Mouse (Mus musculus) forebrain, embryonic 15.5 days (tissue): Measurements from ENCODE around the gene Washc2. TPM values are rescaled to one million over a fixed set of nuclear protein-coding genes. Genes with fewer than 3 reads are reported as not detected.
"Not testable (repeated sequence)": the region's sequence is repeated elsewhere in the genome, so short reads cannot be mapped to it uniquely, and the experiment has no call there.

Source experiments
- ATAC-seq: fragments of 200-750 bp; cut with Nextera tagmentation; replicated peaks from 2 replicates; pipeline ENCODE4 v1.8.0; 2017; ENCODE audit warnings: mild to moderate bottlenecking, moderate TSS enrichment, moderate library complexity
- H3K27ac ChIP-seq: fragments of 300-500 bp; sonication (generic); replicated peaks from 2 replicates; pipeline ENCODE4 v1.5.1; 2015; ENCODE audit warnings: mild to moderate bottlenecking, inconsistent platforms
- H3K27me3 ChIP-seq: fragments of 300-500 bp; sonication (generic); 2 replicates; pipeline ENCODE4 v1.6.1; 2015; ENCODE audit warnings: inconsistent platforms
- H3K36me3 ChIP-seq: fragments of 300-500 bp; sonication (generic); 2 replicates; pipeline ENCODE4 v1.6.1; 2015; ENCODE audit warnings: mild to moderate bottlenecking, inconsistent platforms
- H3K4me1 ChIP-seq: fragments of 300-500 bp; sonication (generic); 2 replicates; pipeline ENCODE4 v1.6.1; 2015; ENCODE audit warnings: inconsistent platforms
- H3K4me2 ChIP-seq: fragments of 300-500 bp; sonication (generic); replicated peaks from 2 replicates; pipeline ENCODE4 v1.6.1; 2015; ENCODE audit warnings: mild to moderate bottlenecking, inconsistent platforms
- H3K4me3 ChIP-seq: fragments of 300-500 bp; sonication (generic); 2 replicates; pipeline ENCODE4 v1.5.1; 2015; ENCODE audit warnings: mild to moderate bottlenecking, inconsistent platforms
- H3K9ac ChIP-seq: fragments of 300-500 bp; sonication (generic); replicated peaks from 2 replicates; pipeline ENCODE4 v1.6.1; 2015; ENCODE audit warnings: mild to moderate bottlenecking, inconsistent platforms
- H3K9me3 ChIP-seq: fragments of 300-500 bp; sonication (generic); 2 replicates; pipeline ENCODE4 v1.6.1; 2016; ENCODE audit warnings: inconsistent platforms
- WGBS: fragments of 180-500 bp; shearing (Covaris S2); methylation state at CpG from one replicate; pipeline ENCODE4 v1.1.7; 2015; ENCODE audit warnings: mixed read lengths; 5-methylcytosine and 5-hydroxymethylcytosine counted together
- polyA plus RNA-seq: library from polyadenylated mRNA; unstranded; fragments of >200 nt; fragmentation: Nextera tagmentation; extraction: Ambion mirVana; gene quantifications from 2 replicates; pipeline ENCODE4 v1.2.1, GENCODE M21; 2015

Gene Washc2
- polyA plus RNA-seq = 58.1 and 60.1 TPM in 2 replicates

DNA sequence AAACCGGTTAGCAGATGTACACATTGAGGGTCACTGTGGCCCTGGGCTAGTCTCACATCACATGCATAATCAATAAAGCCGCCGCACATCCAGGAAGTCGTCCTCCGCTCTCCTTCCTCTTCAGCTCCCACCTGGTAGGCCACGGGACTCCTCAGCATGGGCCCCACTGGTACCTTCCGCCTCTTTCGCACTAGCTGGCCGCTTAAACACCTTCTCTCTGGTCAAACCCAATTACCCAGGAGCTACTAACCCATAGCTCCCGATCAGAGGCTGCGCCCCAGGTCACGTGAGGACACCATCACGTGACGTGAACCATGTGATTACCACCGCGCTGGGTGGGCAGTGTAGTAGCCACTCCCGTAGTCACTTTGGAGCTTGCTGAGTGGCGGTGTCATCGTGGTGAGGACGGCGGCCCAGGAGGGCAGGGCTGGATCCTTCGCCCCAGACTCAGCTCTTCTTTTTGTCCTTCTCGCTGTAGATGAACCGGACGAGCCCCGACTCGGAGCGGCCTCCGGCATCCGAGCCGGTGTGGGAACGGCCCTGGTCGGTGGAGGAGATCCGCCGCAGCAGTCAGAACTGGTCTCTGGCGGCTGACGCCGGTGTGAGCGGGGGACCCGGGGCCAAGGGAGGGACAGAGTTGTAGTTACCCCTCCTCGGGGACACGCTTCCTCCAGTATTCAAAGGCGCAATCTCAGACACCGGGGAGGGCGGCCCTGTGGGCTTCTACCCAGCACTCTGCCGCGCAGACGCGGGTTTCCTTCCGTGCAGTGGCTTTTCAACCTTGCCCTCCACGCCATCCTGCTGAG lies at the start of gene Washc2:
Gene Washc2, plus strand, starts transcription at position 310 of the 806 bp plus-strand sequence.
- peaks cover 16% of the 10 kb centered on the region for H3K4me1 ChIP-seq
- no peaks in the 10 kb centered on the region for H3K9me3 ChIP-seq
- H3K36me3 ChIP-seq = peaks cover 10% of the 10 kb centered on the region; the same call in 1 of the 2 replicates
- H3K27ac ChIP-seq = peak within 1 kb of the TSS; percentile 71
- under 1% methylated on average over 50 of the region's 51 CpGs for WGBS
- H3K9ac ChIP-seq = peak within 1 kb of the TSS; percentile 83
- H3K4me2 ChIP-seq = peak within 1 kb of the TSS; percentile 79
- peak within 1 kb of the TSS; percentile 90 for H3K4me3 ChIP-seq
- ATAC-seq = peak; percentile 97
- H3K27me3 ChIP-seq = no peaks in the 10 kb centered on the region

DNA sequence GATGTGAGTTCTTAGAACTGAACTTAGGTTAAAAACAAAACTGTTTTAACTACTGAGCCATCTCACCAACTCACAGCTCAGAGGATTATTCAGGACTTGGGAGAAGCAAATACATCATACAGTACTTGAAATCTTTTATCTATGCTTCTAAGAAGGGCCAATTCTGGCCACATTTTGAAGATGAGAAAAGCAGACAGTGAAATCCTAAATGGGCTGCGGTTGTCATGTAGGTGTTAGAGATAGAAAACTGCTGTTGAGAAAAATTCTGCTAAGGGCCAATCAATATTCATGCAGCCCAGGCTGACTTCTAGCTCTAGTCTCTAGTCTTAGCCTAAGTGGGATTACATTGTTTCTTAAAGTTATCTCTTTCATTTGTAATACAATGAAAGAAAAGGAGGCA lies 41.5 kb upstream of the Washc2 start:
- Histone ChIP-seq H3K27ac (no peak overlapping the region), H3K9me3 (no peaks in the 10 kb centered on the region), H3K36me3 (peaks cover 4% of the 10 kb centered on the region), H3K4me1 (no peaks in the 10 kb centered on the region), H3K4me3 (no peak overlapping the region), H3K27me3 (no peaks in the 10 kb centered on the region), H3K9ac (no peak overlapping the region), H3K4me2 (no peak overlapping the region)
- WGBS = 93% methylated on average over 1 of the region's 1 CpGs
- ATAC-seq = no peak

DNA sequence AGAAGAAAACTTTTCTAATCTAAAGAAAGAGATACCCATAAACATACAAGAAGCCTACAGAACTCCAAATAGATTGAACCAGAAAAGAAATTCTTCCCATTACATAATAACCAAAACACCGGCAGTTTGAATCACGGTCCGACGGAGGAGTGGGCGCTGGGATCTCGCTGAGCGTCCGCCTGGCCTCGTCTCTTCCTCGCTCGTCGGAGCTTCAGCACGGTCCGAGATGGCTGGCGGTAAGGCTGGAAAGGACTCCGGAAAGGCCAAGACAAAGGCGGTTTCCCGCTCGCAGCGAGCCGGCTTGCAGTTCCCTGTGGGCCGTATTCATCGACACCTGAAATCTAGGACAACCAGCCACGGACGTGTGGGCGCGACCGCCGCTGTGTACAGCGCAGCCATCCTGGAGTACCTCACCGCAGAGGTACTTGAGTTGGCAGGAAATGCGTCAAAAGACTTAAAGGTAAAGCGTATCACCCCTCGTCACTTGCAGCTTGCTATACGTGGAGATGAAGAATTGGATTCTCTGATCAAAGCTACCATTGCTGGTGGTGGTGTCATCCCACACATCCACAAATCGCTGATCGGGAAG lies 34.2 kb upstream of the Washc2 start:
- H3K4me1 ChIP-seq, H3K9me3 ChIP-seq, H3K36me3 ChIP-seq, H3K27me3 ChIP-seq, H3K4me2 ChIP-seq, H3K27ac ChIP-seq, H3K9ac ChIP-seq, ATAC-seq, H3K4me3 ChIP-seq: not testable (repeated sequence)
- WGBS = 72% methylated on average over 37 of the region's 37 CpGs

DNA sequence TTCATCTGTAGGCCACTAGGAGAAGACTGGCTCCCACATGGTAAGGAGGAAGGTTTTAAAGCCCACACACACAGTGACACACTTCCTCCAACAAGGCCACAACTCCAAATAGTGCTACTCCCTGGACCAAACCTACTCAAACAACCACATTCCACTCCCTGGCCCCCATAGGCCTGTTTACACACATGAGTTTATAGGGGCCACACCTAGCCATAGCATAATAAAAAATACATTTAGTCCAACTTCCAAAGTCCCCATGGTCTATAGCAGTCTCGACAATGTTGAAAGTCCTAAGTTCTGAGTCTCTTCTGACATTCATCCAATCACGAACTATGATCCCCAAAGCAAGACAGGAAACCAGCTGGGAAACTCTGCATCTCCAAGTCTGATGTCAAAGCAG lies 29.5 kb upstream of the Washc2 start:
- H3K4me3 ChIP-seq = no peak overlapping the region
- H3K27me3 ChIP-seq = no peaks in the 10 kb centered on the region
- H3K4me2 ChIP-seq = no peak overlapping the region
- ATAC-seq = no peak
- peaks cover 6% of the 10 kb centered on the region; the same call in 1 of the 2 replicates for H3K36me3 ChIP-seq
- H3K9me3 ChIP-seq = no peaks in the 10 kb centered on the region
- no peak overlapping the region for H3K27ac ChIP-seq
- 99% methylated on average over 2 of the region's 2 CpGs for WGBS
- H3K9ac ChIP-seq = no peak overlapping the region
- H3K4me1 ChIP-seq = peaks cover 6% of the 10 kb centered on the region

DNA sequence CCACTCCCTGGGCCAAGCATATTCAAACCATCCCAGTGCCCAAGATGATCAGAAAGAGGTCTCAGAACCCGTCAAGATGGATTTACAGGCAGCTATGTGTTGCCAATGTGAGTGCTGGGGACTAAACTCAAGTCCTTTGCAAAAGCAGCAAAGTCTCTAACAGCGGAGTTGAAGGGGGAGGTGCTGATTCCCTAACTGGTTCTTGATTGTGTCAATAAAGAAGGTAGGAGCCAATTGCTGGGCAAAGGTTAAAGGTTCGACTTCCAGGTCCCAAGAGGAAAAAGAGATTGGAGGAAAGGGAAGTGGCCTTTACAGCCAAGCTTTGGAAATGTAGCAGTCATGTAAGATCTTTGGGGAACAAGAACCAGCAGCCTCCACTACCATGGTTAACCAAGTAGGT lies 27.1 kb upstream of the Washc2 start:
- Histone ChIP-seq H3K36me3 (peaks cover 9% of the 10 kb centered on the region), H3K4me2 (no peak overlapping the region), H3K9ac (no peak overlapping the region), H3K27ac (no peak overlapping the region), H3K4me1 (peaks cover 6% of the 10 kb centered on the region), H3K27me3 (no peaks in the 10 kb centered on the region), H3K9me3 (no peaks in the 10 kb centered on the region), H3K4me3 (no peak overlapping the region)
- no peak for ATAC-seq
- WGBS = 84% methylated on average over 3 of the region's 3 CpGs

DNA sequence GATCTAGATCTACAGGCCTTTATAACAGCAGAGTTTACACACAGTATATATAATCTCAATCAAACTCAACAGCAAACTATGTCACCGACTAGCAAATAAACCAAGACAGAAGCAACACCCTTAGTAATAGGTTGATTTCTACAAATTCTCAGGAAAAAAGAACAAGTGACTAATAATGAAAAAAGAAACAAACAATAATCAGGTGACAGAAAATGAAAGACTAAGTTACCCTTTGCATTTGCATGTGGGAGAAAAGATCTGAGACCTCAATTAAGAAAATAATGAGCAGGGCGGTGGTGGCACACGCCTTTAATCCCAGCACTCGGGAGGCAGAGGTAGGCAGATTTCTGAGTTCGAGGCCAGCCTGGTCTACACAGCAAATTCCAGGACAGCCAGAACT lies 24.3 kb upstream of the Washc2 start:
- H3K27me3 ChIP-seq = no peaks in the 10 kb centered on the region
- H3K9me3 ChIP-seq = no peaks in the 10 kb centered on the region
- no peak overlapping the region for H3K27ac ChIP-seq
- no peak overlapping the region for H3K4me2 ChIP-seq
- no peak for ATAC-seq
- no peak overlapping the region for H3K4me3 ChIP-seq
- peaks cover 6% of the 10 kb centered on the region for H3K36me3 ChIP-seq
- 78% methylated on average over 5 of the region's 5 CpGs for WGBS
- no peak overlapping the region for H3K9ac ChIP-seq
- peaks cover 6% of the 10 kb centered on the region for H3K4me1 ChIP-seq

DNA sequence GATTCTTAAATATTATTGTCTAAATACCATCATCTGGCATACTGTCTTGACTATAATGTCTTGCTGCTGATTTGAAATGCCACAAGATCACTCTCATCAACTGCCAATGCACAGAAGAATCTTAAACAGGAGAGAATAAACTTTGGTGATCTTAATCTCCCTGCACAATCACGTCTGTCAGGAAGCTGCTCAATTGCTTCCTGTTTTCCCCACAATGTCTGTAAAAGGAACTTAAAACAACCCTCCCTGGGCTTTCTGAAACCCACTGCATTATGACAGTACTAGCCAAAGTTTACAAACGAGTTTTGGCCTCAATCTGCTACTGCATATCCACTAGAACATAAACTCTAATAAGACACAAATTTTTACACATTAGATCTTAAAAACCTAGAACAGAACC lies 21.4 kb upstream of the Washc2 start:
- Histone ChIP-seq H3K4me2 (no peak overlapping the region), H3K27ac (no peak overlapping the region), H3K9ac (no peak overlapping the region), H3K4me1 (peaks cover 27% of the 10 kb centered on the region), H3K27me3 (no peaks in the 10 kb centered on the region), H3K9me3 (no peaks in the 10 kb centered on the region), H3K4me3 (no peak overlapping the region), H3K36me3 (peaks cover 3% of the 10 kb centered on the region)
- 44% methylated on average over 2 of the region's 2 CpGs for WGBS
- no peak for ATAC-seq

DNA sequence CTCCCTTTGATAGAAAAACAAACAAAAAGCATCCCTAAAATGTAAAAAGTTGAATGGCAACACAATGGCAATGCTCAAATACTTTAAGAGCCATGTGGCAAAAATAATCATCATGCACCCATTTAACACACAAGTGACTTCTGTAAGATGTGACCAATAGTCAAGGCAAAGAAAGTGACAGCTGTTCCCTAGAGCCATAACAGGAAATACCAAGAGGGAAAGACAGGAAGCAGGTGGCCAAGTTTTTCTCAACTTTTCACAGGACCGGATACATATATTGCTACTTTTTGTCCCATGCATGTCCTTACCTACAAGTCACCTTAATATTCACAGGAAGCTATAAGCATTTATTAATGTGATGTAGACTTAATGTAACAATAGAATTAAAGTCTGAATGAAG lies 18.4 kb upstream of the Washc2 start:
- 86% methylated on average over 1 of the region's 1 CpGs for WGBS
- peaks cover 37% of the 10 kb centered on the region for H3K4me1 ChIP-seq
- ATAC-seq = no peak

DNA sequence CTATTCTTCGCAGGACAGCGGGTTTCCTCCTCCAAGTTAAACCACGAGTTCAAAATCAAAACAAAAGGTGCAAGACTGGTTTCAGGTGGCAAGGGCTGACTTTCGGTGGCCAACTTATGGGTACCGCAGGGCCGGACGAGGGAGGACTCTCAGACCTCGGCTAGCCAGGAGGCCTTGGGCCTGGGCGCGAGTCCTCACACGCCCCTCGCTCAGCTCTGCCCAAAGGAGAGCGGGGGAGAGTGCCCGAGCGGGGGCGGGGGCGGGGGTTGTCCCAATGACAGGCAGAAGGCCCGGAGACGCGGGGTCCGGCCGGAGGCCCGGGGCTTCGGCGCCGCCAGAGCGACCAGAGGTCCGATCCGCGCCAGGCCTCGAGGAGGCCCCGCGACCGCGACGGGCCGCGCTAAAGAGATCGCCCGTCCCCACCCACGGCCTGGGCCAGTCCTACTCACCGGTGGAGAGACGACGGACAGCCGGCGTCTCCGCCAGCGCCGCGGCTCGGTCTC lies 15.0 kb upstream of the Washc2 start:
- Histone ChIP-seq H3K4me1 (peaks cover 37% of the 10 kb centered on the region), H3K36me3 (no peaks in the 10 kb centered on the region), H3K9me3 (no peaks in the 10 kb centered on the region), H3K4me2 (peak overlapping the region; percentile 80), H3K27ac (peak overlapping the region; percentile 76), H3K27me3 (0 out of 2 replicates have a peak, but pooled peaks cover 3% of the 10 kb centered on the region), H3K9ac (peak overlapping the region; percentile 90), H3K4me3 (peak overlapping the region; percentile 97)
- peak; percentile 89 for ATAC-seq
- WGBS = under 1% methylated on average over 45 of the region's 51 CpGs

More for the DNA sequence above, 18.4 kb upstream of the Washc2 start:
- Histone ChIP-seq H3K36me3 (peaks cover 3% of the 10 kb centered on the region), H3K4me2 (no peak overlapping the region), H3K9ac (no peak overlapping the region), H3K27ac (no peak overlapping the region), H3K9me3 (no peaks in the 10 kb centered on the region), H3K4me3 (no peak overlapping the region), H3K27me3 (no peaks in the 10 kb centered on the region)

DNA sequence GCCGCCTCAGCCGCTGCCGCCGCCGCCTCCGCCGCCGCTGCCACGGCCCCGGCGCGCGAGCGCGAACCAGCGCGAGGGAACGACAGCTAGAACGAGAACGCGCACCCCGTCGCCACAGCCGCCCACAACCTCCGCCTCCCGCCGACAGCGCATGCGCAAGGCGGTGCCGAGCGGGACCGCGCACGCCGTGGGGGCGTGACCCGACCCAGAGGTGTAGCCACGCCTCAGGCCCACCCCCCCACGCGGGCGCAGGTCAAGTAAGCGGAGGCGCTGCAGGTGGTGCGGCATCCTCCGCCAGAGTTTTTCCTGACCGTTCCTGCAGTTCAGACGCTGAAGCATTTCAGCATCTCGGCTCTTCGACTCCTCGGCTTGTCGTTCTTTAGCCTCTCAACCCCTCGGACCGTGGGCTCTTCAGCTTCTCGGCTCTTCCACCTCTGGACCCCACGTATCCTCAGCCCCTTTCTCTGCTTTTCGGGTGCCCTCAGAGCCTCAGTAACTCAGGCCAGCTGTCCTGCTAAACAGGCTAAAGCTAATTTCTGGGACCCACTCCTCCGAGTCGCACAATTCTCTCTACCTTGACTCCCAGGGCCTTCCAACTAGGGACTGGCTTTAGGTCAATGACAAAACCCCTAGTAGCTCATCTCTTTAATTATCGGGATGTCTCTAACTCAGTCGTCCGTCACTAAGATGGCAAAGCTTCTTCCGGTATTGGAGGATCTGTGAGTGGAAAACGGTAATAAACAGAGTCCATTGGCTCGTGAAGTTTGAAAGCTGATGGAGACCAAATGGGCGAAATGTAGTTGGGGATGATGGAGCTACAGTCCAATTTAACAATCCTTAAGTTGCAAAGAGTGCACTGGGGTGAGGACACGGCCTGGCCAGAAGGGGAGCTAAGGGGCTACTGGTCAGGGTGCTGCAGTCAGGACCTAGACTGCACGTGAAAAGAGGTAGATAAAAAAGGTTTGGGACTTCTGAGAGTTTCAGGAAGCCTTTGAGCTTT lies 14.1 kb upstream of the Washc2 start, which contains the start of gene Tmcc1:
Gene Tmcc1, minus strand, starts transcription at position 93 of the 1,000 bp plus-strand sequence.
- H3K9me3 ChIP-seq = no peaks in the 10 kb centered on the region
- no peaks in the 10 kb centered on the region for H3K36me3 ChIP-seq
- under 1% methylated on average over 66 of the region's 68 CpGs for WGBS
- H3K4me2 ChIP-seq = peak within 1 kb of the TSS; percentile 82
- peak; percentile 87 for ATAC-seq
- H3K4me3 ChIP-seq = peak within 1 kb of the TSS; percentile 97
- H3K4me1 ChIP-seq = peaks cover 37% of the 10 kb centered on the region
- peak within 1 kb of the TSS; percentile 90 for H3K9ac ChIP-seq
- H3K27me3 ChIP-seq = 0 out of 2 replicates have a peak, but pooled peaks cover 3% of the 10 kb centered on the region
- peak within 1 kb of the TSS; percentile 76 for H3K27ac ChIP-seq

DNA sequence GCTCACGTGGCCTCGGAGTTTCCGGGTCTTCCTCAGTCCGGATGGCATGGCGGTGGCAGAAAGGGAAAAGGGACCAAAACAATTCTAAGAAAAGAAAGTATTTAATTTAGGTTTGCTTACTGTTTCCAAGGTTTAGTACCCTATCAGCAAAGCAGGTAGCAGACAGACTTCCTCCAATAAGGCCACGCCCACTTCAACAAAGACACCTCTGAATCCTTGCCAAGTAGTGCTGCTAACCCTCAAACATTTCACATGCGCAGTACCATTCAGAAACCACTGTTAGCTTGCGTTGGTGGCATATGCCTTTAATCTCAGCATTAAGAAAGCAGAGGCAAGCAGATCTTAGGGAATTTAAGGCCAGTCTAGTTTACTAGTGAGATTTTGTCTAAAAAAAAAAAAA lies 12.0 kb upstream of the Washc2 start:
- no peak overlapping the region for H3K4me2 ChIP-seq
- H3K4me3 ChIP-seq = no peak overlapping the region
- WGBS = 59% methylated on average over 8 of the region's 8 CpGs
- no peak overlapping the region for H3K9ac ChIP-seq
- H3K4me1 ChIP-seq = peaks cover 23% of the 10 kb centered on the region
- peaks cover 3% of the 10 kb centered on the region; the same call in 1 of the 2 replicates for H3K27me3 ChIP-seq
- H3K27ac ChIP-seq = no peak overlapping the region
- H3K36me3 ChIP-seq = no peaks in the 10 kb centered on the region
- H3K9me3 ChIP-seq = no peaks in the 10 kb centered on the region
- no peak for ATAC-seq
